Mouse (Mus musculus): ENCODE data around the gene Tnnc2.

Gene Tnnc2

GRCm38 (mm10) chr2:164779481-164780086 lies at the start of gene Tnnc2:
TSS of gene Tnnc2 (minus strand) at chr2:164779967.
- DNase-seq (ENCODE audit: low read depth): no peak

- DNase-seq (ENCODE audit: low read depth): no peak
Observed at GRCm38 (mm10) chr2:164829090-164829489, 49.3 kb upstream of the Tnnc2 start.

GRCm38 (mm10) chr2:164828437-164828836 lies 48.7 kb upstream of the Tnnc2 start, which contains the start of gene Spata25:
TSS of gene Spata25 (minus strand) at chr2:164828537.
- no peak for DNase-seq (ENCODE audit: low read depth)

GRCm38 (mm10) chr2:164827146-164827850 lies 47.5 kb upstream of the Tnnc2 start:
- no peak for DNase-seq (ENCODE audit: low read depth)

- DNase-seq (ENCODE audit: low read depth): no peak
Observed at GRCm38 (mm10) chr2:164825521-164825920, 45.8 kb upstream of the Tnnc2 start.

GRCm38 (mm10) chr2:164823969-164824368 lies 44.2 kb upstream of the Tnnc2 start:
- no peak for DNase-seq (ENCODE audit: low read depth)

GRCm38 (mm10) chr2:164823181-164823585 lies 43.4 kb upstream of the Tnnc2 start:
- no peak for DNase-seq (ENCODE audit: low read depth)

- peak; percentile 99 for DNase-seq (ENCODE audit: low read depth)
Observed at GRCm38 (mm10) chr2:164822636-164823165, 42.9 kb upstream of the Tnnc2 start, which contains the start of gene Zswim1. TSS of gene Zswim1 (plus strand) at chr2:164822686.

GRCm38 (mm10) chr2:164821060-164821459 lies 41.3 kb upstream of the Tnnc2 start:
- DNase-seq (ENCODE audit: low read depth): no peak

- no peak for DNase-seq (ENCODE audit: low read depth)
Observed at GRCm38 (mm10) chr2:164817703-164818102, 37.9 kb upstream of the Tnnc2 start.

GRCm38 (mm10) chr2:164817206-164817605 lies 37.4 kb upstream of the Tnnc2 start:
- DNase-seq (ENCODE audit: low read depth): no peak

GRCm38 (mm10) chr2:164815821-164816220 lies 36.1 kb upstream of the Tnnc2 start:
- no peak for DNase-seq (ENCODE audit: low read depth)

GRCm38 (mm10) chr2:164815348-164815747 lies 35.6 kb upstream of the Tnnc2 start:
- DNase-seq (ENCODE audit: low read depth): no peak

GRCm38 (mm10) chr2:164813557-164813956 lies 33.8 kb upstream of the Tnnc2 start:
- no peak for DNase-seq (ENCODE audit: low read depth)

- DNase-seq (ENCODE audit: low read depth): no peak
Observed at GRCm38 (mm10) chr2:164806614-164807013, 26.8 kb upstream of the Tnnc2 start.

- DNase-seq (ENCODE audit: low read depth): no peak
Observed at GRCm38 (mm10) chr2:164805332-164805718, 25.6 kb upstream of the Tnnc2 start.

GRCm38 (mm10) chr2:164804533-164805331 lies 25.0 kb upstream of the Tnnc2 start, which contains the start of the genes Acot8 and Zswim3:
TSS of gene Acot8 (minus strand) at chr2:164804882.
TSS of gene Zswim3 (plus strand) at chr2:164805098.
- DNase-seq (ENCODE audit: low read depth): peak; percentile 100

GRCm38 (mm10) chr2:164803921-164804313 lies 24.1 kb upstream of the Tnnc2 start:
- peak; percentile 36 for DNase-seq (ENCODE audit: low read depth)

- DNase-seq (ENCODE audit: low read depth): no peak
Observed at GRCm38 (mm10) chr2:164803201-164803920, 23.6 kb upstream of the Tnnc2 start.

- DNase-seq (ENCODE audit: low read depth): no peak
Observed at GRCm38 (mm10) chr2:164800252-164801004, 20.7 kb upstream of the Tnnc2 start.

GRCm38 (mm10) chr2:164798554-164798953 lies 18.8 kb upstream of the Tnnc2 start:
- DNase-seq (ENCODE audit: low read depth): peak; percentile 63

Measured in induced T-regulatory cell, adult 2 months (primary cell).